8 mouse cellular contexts compared by ENCODE assay signal in genomic region chr16:97535808-97536413, GRCm38 (mm10). TPM values are rescaled to one million over a fixed set of nuclear protein-coding genes. Genes with fewer than 3 reads are reported as not detected.
DNase-seq lines count a peak whose midpoint lies in the region; ATAC-seq and TF ChIP-seq lines count a peak whose summit lies in the region.

No protein-coding gene starts in this region.

- peak overlapping the region; percentile 15; the same call in 1 of the 2 replicates for H3K4me2 ChIP-seq in hindbrain, embryonic 14.5 days (replicated peaks)
- H3K4me2 ChIP-seq in lung, embryonic 16.5 days (ENCODE audit: low read depth, low read length): peak overlapping the region; percentile 41

- peaks cover 3% of the 10 kb centered on the region; the same call in 1 of the 2 replicates for H3K27me3 ChIP-seq in G1E (ENCODE audit: insufficient read depth, low read length)
- H3K27me3 ChIP-seq in hindbrain, embryonic 14.5 days (ENCODE audit: control insufficient read depth, insufficient read depth, low read length): no peaks in the 10 kb centered on the region
- H3K27me3 ChIP-seq in lung, embryonic 16.5 days (ENCODE audit: control insufficient read depth, insufficient read depth, low read depth, low read length): no peaks in the 10 kb centered on the region
- no peaks in the 10 kb centered on the region for H3K27me3 ChIP-seq in thymus, adult 2 months (ENCODE audit: control insufficient read depth, insufficient read depth, low read length)

- peak overlapping the region; percentile 41; the same call in 1 of the 2 replicates for H3K27ac ChIP-seq in hindbrain, embryonic 14.5 days
- peak overlapping the region; percentile 67 for H3K27ac ChIP-seq in lung, embryonic 16.5 days (ENCODE audit: low read length)
- H3K27ac ChIP-seq in thymus, adult 2 months (ENCODE audit: control insufficient read depth, insufficient read depth, low read length): peak overlapping the region; percentile 80

- H3K4me3 ChIP-seq in G1E (ENCODE audit: low read depth, low read length): peak overlapping the region; percentile 64; the same call in 1 of the 2 replicates
- H3K4me3 ChIP-seq in hindbrain, embryonic 14.5 days (replicated peaks; ENCODE audit: low read length): no peak overlapping the region
- H3K4me3 ChIP-seq in lung, embryonic 16.5 days (ENCODE audit: low read length): peak overlapping the region; percentile 17; the same call in 1 of the 2 replicates
- H3K4me3 ChIP-seq in thymus, adult 2 months (ENCODE audit: control insufficient read depth, insufficient read depth, low read length): peak overlapping the region; percentile 28; the same call in 1 of the 2 replicates

- DNase-seq in G1E (ENCODE audit: low spot score): no peak
- DNase-seq in cerebellum, adult 9-11 months: peak; percentile 8
- peak; percentile 64 for DNase-seq in gastrocnemius, adult 18-20 months (ENCODE audit: low spot score)
- DNase-seq in hindbrain, embryonic 14.5 days (ENCODE audit: low spot score): peak; percentile 28
- DNase-seq in layer of hippocampus, postnatal 14 days (ENCODE audit: low spot score in 2 of 2): peak; percentile 16 to 60
- DNase-seq in thymus, adult 2 months: peak; percentile 59

- no peak for ATAC-seq in G1E (ENCODE audit: extremely low read depth, insufficient number of reproducible peaks, low FRiP score, poor library complexity, severe bottlenecking)
- peak; percentile 84 for ATAC-seq in hindbrain, embryonic 14.5 days (ENCODE audit: low FRiP score)
- peak; percentile 83 for ATAC-seq in lung, embryonic 16.5 days (ENCODE audit: low read depth)
- peak; percentile 14; the same call in 1 of the 2 replicates for ATAC-seq in neutrophil, adult 5-6 weeks (ENCODE audit: extremely low read depth, insufficient number of reproducible peaks, low FRiP score, poor library complexity, severe bottlenecking)

- H3K9ac ChIP-seq in hindbrain, embryonic 14.5 days: no peak overlapping the region
- no peak overlapping the region; the same call in 1 of the 2 replicates for H3K9ac ChIP-seq in lung, embryonic 16.5 days (ENCODE audit: low read length)

- no peak for TF ChIP-seq CTCF in G1E (IDR thresholded peaks at IDR 0.05; ENCODE audit: low read depth, low read length)
- no peak for TF ChIP-seq CTCF in thymus, adult 2 months (IDR thresholded peaks at IDR 0.05; ENCODE audit: borderline replicate concordance, control insufficient read depth, extremely low read depth, insufficient read depth, low read length, poor library complexity)

- 0 out of 2 replicates have a peak, but pooled peaks cover 2% of the 10 kb centered on the region for H3K9me3 ChIP-seq in G1E (replicated peaks)
- H3K9me3 ChIP-seq in hindbrain, embryonic 14.5 days (ENCODE audit: control insufficient read depth, low read length): peaks cover 1% of the 10 kb centered on the region; the same call in 1 of the 2 replicates
- no peaks in the 10 kb centered on the region for H3K9me3 ChIP-seq in lung, embryonic 16.5 days (ENCODE audit: control insufficient read depth, low read length)

- peaks cover 19% of the 10 kb centered on the region for H3K4me1 ChIP-seq in G1E (ENCODE audit: insufficient read depth, low read depth, low read length)
- H3K4me1 ChIP-seq in hindbrain, embryonic 14.5 days (replicated peaks; ENCODE audit: control insufficient read depth, insufficient read depth, low read length): 0 out of 2 replicates have a peak, but pooled peaks cover 4% of the 10 kb centered on the region
- peaks cover 22% of the 10 kb centered on the region for H3K4me1 ChIP-seq in lung, embryonic 16.5 days (replicated peaks; ENCODE audit: control insufficient read depth, insufficient read depth, low read length)
- H3K4me1 ChIP-seq in thymus, adult 2 months (replicated peaks; ENCODE audit: control insufficient read depth, insufficient read depth, low read length): peaks cover 31% of the 10 kb centered on the region

- TF ChIP-seq POLR2A in thymus, adult 2 months (IDR thresholded peaks at IDR 0.05; ENCODE audit: control insufficient read depth, extremely low read depth, insufficient read depth, low read length, poor library complexity): no peak

- no peaks in the 10 kb centered on the region for H3K36me3 ChIP-seq in G1E (replicated peaks)
- H3K36me3 ChIP-seq in hindbrain, embryonic 14.5 days (replicated peaks; ENCODE audit: control insufficient read depth, insufficient read depth): no peaks in the 10 kb centered on the region
- H3K36me3 ChIP-seq in lung, embryonic 16.5 days (ENCODE audit: control insufficient read depth, insufficient read depth, low read length): no peaks in the 10 kb centered on the region
- H3K36me3 ChIP-seq in thymus, adult 2 months (ENCODE audit: control insufficient read depth, insufficient read depth, low read length): no peaks in the 10 kb centered on the region

- WGBS in hindbrain, embryonic 14.5 days: 7% methylated on average over 3 of the region's 3 CpGs
- 8% methylated on average over 3 of the region's 3 CpGs for WGBS in lung, embryonic 16.5 days
- 8% methylated on average over 3 of the region's 3 CpGs for WGBS in thymus, adult 2 months

RNA-seq across cellular contexts. Expression of gene Fam3b, which starts 21.3 kb away (rescaled TPM):
- total RNA-seq in G1E (2014; fragmentation: Nextera tagmentation): not detected in 2 replicates
- 0.64 and 0.87 TPM in 2 replicates for total RNA-seq in G1E (2017)
- not detected in 2 replicates for polyA plus RNA-seq in G1E (2012)
- not detected for total RNA-seq in gastrocnemius, adult 18-20 months (2021)
- polyA plus RNA-seq in hindbrain, embryonic 14.5 days (2014; fragmentation: Nextera tagmentation; extraction: Ambion mirVana): not detected in 2 replicates
- total RNA-seq in layer of hippocampus, postnatal 14 days (2021): not detected
- not detected in 2 replicates for polyA plus RNA-seq in lung, embryonic 16.5 days (2015; fragmentation: Nextera tagmentation; extraction: Ambion mirVana)
- not detected in 2 replicates for total RNA-seq in neutrophil, adult 5-6 weeks (2017)
- polyA plus RNA-seq in thymus, adult 2 months (2012; rRNA removed): 0.23 and 0.27 TPM in 2 replicates
